Mouse (Mus musculus): ENCODE measurements around the gene Slc25a39.

The Slc25a39 gene

DNA sequence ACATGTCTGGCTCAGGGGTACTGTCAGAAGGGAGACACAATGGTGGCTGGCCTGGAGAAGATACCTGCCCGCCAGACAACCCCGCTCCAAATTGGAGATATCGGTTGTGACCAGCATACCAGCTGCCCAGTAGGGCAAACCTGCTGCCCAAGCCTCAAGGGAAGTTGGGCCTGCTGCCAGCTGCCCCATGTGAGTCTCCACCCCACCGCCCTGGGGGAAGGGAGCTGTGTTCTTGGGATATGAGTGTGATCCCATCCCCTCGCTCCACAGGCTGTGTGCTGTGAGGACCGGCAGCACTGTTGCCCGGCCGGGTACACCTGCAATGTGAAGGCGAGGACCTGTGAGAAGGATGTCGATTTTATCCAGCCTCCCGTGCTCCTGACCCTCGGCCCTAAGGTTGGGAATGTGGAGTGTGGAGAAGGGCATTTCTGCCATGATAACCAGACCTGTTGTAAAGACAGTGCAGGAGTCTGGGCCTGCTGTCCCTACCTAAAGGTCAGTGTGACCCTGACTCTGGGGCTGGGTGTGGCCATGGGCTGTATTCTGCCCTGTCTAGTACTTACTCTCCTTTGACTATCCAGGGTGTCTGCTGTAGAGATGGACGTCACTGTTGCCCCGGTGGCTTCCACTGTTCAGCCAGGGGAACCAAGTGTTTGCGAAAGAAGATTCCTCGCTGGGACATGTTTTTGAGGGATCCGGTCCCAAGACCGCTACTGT, 28.2 kb upstream of the Slc25a39 start:
- no peak for DNase-seq

DNA sequence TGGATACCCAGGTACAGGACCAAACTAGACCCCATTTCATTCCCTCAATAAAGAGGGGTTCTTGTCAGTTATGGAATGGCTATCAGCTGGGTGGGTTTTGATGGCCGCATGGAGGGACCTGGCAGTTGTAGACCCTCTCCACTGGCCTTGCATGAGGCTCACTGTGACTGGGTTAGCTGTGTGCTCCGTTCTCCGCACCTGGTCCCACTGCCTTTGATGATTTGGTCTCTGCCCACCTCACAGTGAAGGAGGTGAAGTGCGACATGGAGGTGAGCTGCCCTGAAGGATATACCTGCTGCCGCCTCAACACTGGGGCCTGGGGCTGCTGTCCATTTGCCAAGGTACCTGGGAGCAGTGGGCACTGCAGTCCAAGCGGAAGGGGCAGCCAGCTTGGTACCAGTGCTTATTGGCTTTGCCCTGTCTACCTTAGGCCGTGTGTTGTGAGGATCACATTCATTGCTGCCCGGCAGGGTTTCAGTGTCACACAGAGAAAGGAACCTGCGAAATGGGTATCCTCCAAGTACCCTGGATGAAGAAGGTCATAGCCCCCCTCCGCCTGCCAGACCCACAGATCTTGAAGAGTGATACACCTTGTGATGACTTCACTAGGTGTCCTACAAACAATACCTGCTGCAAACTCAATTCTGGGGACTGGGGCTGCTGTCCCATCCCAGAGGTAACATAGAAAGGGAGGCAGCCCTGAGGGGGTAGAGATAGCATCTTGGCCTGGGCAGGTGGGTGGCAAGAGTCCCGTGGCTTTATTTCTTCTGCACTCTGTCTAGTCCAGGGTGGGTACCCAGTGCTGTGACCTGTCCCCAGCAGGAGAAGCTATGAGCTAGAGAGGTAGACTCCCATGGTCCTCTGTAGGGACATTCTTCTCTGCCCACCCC, 27.3 kb upstream of the Slc25a39 start:
- no peak for DNase-seq

DNA sequence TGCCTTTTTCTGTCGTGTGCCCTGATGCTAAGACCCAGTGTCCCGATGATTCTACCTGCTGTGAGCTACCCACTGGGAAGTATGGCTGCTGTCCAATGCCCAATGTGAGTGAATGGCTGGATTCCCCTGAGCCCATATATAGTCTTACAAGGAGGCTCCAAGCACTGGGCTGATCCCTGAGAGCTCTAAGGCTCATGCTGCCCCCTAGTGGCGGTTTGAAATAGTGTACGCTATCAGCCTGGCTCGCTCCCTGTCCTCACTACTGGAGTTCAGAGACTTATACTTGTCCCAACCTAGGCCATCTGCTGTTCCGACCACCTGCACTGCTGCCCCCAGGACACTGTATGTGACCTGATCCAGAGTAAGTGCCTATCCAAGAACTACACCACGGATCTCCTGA, 26.7 kb upstream of the Slc25a39 start:
- DNase-seq = peak; percentile 93

DNA sequence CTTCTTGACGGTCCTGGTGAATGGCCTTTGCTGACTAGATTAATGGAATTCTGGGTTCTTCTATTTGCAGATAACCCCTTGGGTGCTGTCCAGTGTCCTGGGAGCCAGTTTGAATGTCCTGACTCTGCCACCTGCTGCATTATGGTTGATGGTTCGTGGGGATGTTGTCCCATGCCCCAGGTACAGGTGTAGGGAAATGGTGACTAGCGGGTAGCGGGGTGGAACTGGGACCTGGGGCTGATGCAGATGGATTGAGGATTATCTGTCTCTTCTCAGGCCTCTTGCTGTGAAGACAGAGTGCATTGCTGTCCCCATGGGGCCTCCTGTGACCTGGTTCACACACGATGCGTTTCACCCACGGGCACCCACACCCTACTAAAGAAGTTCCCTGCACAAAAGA, 26.1 kb upstream of the Slc25a39 start:
- no peak for DNase-seq

DNA sequence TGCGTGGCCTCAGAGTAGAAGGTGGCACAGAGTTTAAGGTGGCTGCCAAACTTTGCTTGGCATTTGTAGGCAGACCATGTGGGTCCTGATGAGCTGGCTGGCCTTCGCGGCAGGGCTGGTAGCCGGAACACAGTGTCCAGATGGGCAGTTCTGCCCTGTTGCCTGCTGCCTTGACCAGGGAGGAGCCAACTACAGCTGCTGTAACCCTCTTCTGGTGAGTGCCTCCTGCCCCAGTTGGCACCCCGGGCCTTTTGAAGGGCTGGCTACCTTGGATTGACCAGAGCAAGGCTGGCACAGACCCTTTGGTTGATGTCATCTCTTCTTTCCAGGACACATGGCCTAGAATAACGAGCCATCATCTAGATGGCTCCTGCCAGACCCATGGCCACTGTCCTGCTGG, 25.1 kb upstream of the Slc25a39 start:
- DNase-seq = no peak

DNA sequence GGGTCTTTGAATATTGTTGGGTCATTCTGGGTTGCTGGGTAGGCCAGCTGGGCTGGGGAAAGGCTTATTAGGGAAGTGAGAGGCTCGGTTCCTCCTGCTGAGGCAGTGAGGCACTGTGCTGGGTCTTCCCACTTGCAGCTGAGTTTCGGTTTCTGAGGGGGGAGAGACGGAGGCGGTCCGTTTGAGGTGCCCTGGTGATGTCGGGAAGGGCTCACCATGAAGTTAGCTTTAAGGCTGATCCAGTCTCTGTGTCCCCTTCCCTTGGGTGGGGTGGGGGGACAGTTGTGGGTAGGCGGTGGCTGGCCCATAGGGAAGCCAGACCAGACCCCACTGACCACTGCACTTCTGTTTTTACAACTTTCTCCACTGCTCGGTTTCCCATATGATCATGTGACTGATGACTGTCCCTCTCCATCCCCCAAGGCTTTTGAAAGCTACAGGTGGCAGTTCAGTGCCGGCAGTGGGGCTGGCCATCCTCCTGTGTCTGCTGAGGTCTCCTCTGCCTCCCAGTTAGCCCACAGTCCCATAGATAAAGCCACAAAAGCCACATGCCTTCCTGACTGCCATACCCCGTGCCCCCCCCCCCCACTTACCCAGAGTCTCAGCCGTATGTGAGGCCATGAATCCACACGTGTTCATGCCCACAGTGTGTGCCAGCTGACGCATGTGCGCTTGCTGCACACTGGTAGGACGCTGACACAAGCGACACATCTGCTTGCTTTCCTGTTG, 24.5 kb upstream of the Slc25a39 start:
- no peak for DNase-seq

DNA sequence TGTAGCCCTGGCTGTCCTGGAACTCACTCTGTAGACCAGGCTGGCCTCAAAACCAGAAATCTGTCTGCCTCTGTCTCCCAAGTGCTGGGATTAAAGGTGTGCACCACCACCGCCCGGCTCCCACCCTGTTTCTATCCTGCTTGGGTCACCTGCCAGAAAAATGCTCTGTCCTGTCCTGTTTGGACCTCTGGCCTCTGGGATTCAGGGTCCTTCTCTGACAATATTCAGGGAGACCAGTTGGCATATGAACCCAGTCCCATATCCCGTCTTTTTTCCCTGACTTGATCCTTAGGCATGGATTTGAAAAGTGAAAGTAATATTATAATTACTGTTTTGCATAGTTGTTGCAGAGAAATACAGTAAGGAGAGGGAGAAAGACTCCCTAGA, 24.0 kb upstream of the Slc25a39 start:
- no peak for DNase-seq

DNA sequence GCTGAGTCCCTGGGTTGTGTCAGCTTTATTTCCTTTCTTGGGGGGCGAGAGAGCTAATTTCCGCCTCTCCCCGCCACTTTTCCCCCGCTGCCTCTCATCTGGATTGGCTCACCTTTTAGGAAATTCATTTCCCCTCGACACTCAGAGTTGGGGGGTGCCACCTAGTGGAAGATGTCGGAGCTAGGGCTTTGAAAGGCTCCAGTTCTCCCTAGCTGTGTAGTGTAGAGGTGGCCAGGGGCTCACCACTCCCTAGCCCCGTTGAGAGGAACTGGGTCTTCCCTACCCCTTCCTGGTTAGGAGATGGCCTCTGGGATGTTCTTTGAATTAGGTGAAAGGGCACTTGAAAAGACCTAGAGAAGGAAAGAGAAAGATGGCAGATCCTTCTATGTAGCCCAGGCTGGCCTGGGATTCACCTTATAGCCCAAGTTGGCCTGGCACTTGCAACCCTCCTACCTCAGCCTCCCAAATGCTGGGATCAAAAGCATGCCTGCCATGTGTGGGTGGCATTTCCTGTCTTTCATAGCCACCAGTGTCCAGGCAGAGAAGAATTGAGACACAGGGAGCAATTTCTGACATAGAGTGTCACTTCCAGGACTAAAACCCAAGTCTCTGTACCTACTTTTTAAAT, 23.4 kb upstream of the Slc25a39 start:
- peak; percentile 91 for DNase-seq

DNA sequence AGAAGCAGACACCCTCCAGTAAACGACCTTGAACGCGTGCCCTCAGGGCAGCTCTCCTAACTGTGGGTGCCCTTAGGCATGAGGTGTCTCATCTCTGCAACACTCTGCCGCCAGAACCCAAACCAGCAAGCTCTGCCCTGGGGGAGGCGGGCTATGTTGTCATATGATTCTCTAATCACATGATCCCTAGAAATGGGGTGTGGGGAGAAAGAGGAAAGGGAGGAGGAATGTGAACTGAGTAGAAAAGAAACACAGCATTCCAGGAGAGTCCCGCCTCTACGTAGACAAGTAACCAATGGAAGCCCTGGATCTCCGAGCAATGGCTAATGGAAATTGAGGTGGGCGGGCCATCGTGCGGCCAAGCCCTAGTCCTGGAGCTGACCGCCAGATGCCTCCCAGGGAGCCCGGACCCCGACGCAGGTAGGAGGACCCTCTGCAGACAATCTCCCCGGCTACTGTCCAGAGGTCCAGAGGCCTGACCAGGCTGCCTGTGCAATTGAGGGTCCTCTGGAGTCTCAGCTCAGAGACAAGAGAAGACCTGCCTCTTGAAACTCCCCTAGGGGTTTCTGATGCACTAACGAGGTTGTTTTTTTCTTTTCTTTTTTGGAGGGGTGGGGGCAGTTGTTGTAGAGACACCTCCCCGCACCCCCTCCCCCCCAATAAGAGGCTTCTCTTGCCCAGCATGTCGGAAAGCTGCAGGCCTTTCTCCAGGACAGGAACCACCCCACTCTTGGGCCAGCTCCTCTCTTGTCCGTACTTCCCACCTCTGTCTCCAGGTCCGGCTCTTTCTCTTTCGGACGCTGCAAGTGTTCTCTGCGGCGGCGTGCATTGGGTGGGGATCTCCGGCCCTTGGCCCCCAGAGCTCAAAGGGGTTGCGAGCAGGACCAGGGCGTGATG, 22.6 kb upstream of the Slc25a39 start, which contains the start of gene Grn:
Gene Grn, plus strand, starts transcription at position 195 of the 897 bp plus-strand sequence.
- peak; percentile 95 for DNase-seq

DNA sequence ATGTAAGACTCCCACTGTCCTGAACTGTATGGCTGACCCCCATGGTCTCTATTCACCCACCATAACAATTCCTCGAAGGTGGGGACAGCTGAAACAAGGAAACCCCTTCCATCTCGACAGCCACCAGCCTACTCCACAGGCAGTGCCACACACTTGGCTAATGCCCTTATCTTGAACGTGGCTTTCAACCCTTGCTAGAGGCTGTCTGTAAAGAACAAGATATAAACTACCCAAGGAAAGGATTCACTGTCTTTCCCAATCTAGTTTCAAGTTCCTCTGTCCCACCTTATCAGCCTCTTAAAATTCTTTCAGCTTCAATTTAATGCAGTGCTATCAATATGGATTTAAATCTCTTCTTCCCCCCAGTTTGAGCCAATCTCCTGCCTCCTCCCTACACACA, 21.8 kb upstream of the Slc25a39 start:
- DNase-seq = no peak

DNA sequence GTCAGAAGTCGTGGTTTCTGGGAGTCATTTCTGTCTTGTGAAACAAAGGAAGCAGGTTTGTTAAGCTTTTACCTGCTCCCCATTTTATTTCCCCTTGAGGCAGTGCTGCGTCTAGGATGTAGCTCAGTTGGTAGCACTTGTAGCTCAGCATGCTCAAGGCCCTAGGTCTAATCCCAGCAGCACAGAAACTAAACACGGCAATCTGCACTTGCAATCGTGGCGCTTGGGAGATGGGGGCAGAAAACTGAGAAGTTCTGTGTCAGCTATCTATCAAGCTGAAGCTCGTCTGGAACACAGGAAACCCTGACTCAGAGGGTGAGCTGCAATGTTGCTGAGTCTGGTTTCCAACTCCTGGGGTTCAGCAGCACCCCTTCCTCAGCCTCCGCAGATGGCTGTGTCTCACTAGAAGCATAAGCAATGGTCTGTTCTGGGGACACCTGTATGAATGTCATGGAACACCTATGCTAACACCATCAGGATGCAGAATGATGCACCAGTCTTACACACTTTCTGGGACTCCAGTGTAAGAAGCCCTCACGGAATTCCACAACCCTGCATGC, 21.3 kb upstream of the Slc25a39 start:
- no peak for DNase-seq

DNA sequence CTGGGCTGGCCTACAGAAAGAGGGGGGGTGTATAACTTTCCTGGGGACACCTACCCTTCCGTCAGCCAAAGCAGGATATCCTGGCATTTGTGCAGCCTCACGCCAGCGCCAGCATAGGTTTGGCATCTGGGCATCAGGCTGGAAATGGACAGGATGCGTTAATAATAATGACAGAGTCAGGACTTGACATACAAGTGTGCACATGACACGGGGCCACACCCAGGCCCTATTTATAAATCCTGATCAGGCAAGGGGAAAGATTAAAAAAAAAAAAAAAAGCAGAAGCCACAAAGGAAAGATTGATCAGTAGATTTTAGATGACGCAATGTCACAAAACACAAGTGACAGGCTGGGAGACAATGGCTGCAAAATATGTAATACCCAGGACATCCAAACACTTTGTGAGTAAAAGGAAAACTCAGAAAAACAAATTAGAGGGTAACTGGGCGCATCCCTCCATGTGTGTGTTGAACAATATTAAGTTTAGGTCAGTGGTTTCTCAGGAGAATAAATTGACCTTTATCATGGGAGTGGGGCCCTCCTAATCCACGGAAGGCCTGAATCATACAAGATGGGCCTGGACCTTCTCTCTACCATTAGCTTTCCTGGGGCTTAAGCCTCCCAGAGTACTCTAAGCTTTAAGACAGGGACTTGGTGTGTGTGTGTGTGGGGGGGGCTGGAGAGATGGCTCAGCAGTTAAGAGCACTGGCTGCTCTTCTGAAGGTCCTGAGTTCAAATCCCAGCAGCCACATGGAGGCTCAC, 18.0 kb upstream of the Slc25a39 start:
- DNase-seq = no peak

DNA sequence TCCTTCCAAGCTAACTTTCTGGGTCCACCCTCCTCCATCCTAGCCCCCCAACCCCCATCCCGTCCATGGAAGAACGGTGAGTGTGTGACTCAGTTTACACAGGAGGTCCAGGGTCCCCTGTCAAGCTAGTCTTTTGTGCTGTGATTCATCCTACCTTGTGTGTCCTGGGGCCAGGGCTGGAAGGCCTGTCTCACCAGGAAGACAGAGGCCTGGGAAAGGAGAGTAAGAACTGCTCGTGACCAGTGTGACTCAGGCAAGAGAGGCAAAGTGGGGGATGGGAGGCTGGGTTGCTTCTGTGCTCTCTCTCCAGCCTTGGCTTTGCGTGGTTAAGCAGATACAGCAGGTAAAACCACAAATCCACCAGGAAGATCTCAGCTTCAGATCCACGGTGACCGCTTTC, 16.9 kb upstream of the Slc25a39 start:
- no peak for DNase-seq

DNA sequence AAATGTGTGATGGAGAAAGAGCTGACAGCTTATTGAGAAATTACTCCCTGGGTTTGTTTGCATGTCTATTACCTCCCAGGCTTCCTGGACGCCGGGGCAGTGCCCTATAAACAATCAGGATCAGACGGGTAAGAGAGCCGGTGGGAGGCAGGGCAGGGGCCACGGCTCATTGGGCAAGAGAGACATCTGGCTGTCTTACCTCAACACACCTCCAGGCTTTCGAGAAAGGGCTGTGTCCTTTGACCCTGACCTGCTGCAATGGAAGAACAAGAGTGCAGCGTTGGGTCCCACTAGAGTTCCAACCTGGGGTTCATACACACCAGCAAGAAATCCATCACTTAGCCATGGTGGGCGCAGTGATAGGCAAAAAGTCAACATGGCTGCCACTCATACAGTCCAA, 13.8 kb upstream of the Slc25a39 start:
- no peak for DNase-seq

DNA sequence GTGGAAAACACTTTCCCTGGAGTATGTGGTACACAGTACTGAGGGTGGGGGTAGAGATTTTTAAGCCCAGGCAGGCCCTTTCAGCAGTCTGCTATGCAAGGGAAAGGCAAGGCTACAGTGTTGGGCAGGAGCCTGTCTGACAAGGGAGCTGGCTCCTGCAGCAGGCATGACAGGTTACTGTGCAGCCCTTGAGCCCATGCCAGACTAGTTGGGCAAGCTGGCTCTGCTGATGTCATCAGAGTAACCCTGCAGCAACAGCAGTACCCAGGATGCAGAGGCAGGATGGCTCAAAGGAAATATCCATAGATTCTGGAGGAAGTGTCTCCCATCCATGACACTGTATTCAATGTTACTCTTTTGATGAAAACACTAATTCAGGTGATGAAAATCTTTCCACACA, 11.1 kb upstream of the Slc25a39 start:
- no peak for DNase-seq

DNA sequence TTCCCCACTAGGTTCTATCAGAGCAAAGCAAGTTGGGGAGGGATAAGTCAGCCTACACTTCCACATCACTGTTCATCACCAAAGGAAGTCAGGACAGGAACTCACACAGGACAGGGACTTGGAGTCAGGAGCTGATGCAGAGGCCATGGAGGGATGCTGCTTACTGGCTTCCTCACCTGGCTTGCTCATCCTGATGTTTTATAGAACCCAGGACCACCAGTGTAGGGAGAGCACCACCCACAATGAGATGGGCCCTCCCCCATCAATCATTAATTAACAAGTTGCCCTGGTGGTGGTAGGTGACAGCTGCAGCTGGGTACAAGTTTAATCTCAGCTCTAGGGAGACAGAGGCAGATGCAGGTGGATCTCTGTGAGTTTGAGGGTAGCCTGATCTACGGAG, 9.4 kb upstream of the Slc25a39 start:
- DNase-seq = no peak

DNA sequence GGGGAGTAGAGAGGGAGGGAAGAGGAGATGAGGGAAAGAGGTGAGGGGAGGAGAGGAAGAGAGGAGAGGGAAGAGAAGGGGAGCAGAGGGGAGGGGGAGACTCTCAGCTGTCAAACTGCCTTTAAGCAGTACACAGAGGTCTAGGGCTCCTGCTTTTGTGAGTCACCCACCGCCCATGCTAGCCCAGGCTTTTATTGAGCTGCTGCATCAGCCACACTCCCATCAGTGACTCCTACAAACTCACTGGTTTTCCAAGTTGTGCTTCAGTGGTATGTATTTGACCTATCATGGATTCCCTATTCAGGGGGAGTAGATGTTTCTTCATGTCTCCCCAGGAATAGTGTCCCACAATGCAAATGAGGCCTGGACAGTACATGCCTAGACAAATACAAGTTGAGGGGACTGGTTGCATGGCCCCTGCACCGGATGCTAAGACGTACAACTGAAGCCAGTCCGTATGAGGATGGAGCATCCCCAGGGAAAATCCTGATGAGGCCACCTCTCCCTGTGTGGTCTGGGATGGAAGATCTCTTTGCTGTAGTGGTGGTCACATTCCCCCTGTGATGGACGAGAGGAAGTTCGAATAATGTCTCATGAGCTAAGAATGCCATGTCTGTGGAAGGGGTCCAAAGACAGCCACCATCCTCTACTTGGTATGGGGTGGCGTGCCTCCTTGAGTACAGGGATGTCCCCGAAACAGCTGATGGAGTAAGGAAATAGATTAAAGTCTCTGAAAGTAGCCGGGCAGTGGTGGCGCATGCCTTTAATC, 7.5 kb upstream of the Slc25a39 start:
- DNase-seq = no peak

DNA sequence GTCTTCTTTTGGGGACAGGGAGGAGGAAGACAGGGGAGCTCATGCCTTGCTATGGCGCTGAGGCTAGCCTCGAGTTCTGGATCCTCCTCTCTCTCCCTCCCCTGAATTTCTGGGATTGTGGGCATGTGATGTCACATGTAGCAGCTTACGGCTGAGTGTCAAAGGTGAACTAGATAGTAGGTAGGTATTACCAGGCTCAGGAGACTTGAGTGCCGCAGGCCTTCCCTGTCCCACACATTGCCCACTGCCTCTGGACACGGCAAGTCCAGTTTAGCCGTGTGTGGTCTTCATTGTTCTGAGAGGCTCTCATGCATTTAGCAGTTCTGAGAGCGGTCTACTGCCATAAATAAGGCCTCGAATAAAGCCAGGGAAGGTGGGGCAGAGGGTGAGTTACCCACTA, 5.3 kb upstream of the Slc25a39 start:
- DNase-seq = no peak

DNA sequence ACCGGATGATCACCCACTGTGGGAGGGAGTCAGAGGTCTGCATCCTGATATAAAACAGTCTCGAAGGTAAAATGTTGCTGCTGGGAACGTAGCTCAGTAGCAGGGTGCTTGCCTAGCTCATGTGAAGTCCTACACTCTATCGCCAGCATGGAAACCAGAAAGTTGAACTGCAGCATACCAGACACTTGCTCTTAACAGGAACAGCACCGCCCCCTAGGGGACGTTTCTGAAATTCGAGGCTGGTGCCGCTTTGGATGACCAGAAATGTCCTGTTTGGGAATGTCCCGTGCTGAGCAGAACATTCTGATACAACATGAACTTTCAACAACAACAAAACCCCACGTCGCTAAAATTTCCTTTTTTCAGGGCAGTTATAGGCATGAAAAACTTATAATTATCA, 4.0 kb upstream of the Slc25a39 start:
- DNase-seq = peak; percentile 94

DNA sequence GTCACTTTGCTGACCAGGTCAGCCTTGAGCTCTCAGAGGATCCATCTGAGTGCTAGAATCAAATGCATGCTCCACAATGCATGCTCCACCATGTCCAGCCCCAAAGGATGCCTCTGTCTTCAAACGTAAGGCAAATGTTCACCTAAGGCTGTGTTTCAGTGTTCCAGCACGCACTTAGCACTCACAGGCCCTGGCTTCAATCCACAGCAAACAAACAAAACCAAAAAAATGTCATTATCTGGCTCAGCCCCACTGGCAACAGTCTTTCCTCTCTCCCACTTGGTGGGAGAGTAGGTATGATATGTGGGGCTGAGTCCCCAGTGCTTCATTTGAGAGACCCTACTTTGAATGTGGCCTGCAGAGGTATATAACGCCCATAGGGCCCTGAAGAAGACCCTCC, 3.3 kb upstream of the Slc25a39 start:
- no peak for DNase-seq
